Mouse (Mus musculus) activated CD4-positive, CD25-positive, alpha-beta regulatory T cell, adult 4 months (primary cell): ENCODE results near the gene Hoxb4. TPM values are rescaled to one million over a fixed set of nuclear protein-coding genes. Genes with fewer than 3 reads are reported as not detected.

ENCODE experiments used
- ATAC-seq: one replicate; pipeline ENCODE4 v1.8.0; 2017
- polyA plus RNA-seq, 2 experiments: library from polyadenylated mRNA; unstranded; fragments of 100-300 nt; shearing (Covaris generic); gene quantifications; one replicate each; pipeline ENCODE4 v1.2.1; 2017

Hoxb4 gene
- polyA plus RNA-seq, 2 experiments from 2014 or later = 0.98 to 1.1 TPM

GRCm38 (mm10) chr11:96350791-96351190 lies 32.7 kb downstream of the Hoxb4 start:
- ATAC-seq = no peak

GRCm38 (mm10) chr11:96351312-96351711 lies 33.2 kb downstream of the Hoxb4 start:
- ATAC-seq = no peak

DNA sequence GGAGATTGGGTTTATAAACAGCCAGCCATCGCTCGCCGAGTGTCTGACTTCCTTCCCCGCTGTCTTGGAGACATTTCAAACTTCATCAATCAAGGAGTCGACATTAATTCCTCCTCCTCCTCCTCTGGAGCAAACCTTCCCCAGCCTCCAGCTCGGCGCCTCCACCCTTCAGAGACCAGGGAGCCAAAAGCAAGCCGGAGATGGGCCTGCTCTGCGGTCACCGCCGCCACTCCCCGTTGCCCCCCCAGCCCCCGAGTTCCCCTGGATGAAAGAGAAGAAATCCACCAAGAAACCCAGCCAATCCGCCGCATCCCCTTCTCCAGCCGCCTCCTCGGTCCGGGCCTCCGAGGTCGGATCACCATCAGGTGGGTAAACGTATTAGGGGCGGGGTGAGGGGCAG lies 33.8 kb downstream of the Hoxb4 start:
- no peak for ATAC-seq

GRCm38 (mm10) chr11:96352691-96353521 lies 34.8 kb downstream of the Hoxb4 start:
- no peak for ATAC-seq

- ATAC-seq = no peak
Measured at GRCm38 (mm10) chr11:96353522-96353841, 35.4 kb downstream of the Hoxb4 start.

DNA sequence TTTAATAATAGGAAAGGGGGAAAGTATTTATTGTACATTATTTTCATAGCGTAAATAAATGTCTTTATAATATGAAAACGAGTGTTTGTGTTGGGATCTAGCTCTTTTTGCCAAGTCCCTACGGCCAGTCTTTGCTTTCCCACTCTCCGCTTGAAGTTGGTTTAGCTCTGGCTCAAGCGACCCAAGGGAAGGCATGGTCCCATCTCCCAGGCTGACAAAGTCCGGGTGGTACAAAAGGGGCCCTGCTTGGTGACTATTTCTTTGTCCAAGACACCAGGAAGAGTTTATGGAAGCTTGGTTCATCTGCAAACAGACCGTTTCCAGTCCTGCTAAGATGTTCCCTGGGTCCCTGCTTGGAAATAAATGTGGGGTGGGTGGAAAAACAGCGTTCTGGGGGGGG lies 35.9 kb downstream of the Hoxb4 start:
- ATAC-seq = no peak

- ATAC-seq = no peak
Measured at GRCm38 (mm10) chr11:96354376-96354775, 36.3 kb downstream of the Hoxb4 start.

- ATAC-seq = no peak
Measured at GRCm38 (mm10) chr11:96354801-96355311, 36.8 kb downstream of the Hoxb4 start.

DNA sequence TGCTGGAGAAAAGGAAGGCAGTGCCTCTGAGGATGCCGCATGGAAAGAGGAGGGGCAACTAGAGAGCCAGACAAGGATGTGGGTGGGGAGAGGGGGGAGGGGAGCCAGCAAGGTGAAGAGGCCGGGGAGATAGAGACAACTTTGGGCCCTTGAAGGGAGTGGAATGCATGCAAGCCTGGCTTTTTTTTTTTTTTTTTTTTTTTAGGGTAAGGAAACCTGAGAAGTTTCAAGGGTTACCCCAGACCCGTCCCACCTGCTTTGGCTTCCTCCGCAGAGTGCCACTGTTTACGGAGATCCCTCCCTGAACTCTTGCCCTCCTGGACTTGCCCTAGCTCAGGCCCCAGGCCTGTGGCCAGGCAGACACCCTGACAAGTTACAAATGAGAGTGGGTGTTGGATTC lies 45.7 kb downstream of the Hoxb4 start:
- no peak for ATAC-seq

GRCm38 (mm10) chr11:96365441-96366091 lies 47.5 kb downstream of the Hoxb4 start, which contains the start of gene Hoxb1:
TSS of gene Hoxb1 (plus strand) at chr11:96365752.
- ATAC-seq = no peak

DNA sequence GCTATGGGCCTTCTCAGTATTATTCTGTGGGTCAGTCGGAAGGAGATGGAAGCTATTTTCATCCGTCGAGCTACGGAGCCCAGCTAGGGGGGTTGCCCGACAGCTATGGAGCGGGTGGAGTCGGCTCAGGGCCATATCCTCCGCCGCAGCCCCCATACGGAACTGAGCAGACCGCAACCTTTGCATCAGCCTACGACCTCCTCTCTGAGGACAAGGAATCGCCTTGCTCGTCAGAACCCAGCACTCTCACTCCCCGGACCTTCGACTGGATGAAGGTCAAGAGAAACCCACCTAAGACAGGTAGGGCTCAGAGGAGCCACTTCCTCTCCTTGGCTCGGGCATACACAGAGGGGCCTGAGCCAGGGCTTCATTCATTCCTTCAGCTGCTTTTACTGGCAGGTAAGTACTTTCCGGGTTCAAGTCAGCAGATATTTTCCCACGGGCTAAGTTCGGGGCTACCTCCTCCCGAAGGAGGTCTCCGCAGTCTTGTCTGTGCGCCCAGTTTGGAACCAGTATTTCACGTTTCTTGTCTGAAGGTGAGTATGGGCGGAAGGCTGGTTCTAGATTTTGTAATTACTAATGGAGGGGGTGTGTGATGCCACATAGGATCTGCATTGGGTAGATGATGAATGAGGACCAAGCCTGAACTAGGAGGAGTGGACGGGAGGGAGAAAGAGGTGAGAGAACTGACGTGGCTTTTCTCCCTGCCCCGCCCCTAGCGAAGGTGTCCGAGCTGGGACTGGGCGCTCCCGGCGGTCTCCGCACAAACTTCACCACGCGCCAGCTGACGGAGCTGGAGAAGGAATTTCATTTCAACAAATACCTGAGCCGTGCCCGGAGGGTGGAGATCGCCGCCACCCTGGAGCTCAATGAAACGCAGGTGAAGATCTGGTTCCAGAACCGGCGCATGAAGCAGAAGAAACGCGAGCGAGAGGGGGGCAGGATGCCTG lies 48.3 kb downstream of the Hoxb4 start:
- no peak for ATAC-seq

DNA sequence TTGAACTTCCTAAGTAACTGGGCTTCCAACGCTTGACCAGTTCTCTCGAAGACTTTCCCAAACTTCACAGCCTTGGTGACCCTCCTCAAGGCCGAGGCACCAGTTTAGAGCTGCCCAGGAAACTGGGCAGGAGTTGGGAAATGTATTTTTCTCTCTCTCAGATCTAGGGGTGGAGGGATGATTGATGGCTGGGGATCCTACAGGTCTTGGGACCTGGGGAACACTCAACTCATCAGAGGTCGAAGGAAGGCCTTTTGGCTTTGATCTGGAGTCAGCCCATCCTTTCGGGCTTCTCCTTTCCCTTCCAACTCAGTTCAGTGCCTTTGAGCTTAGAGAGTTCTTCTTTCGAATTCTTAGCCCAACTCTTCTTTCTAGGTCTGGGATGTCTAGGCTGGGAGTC lies 49.1 kb downstream of the Hoxb4 start:
- no peak for ATAC-seq

GRCm38 (mm10) chr11:96368686-96369085 lies 50.6 kb downstream of the Hoxb4 start:
- ATAC-seq = no peak

GRCm38 (mm10) chr11:96369140-96369539 lies 51.1 kb downstream of the Hoxb4 start:
- ATAC-seq = no peak

Other genes starting within 250 kb of the Hoxb4 start
- gene Atp5g1, start 242.6 kb upstream of the Hoxb4 start, polyA plus RNA-seq = 100 to 1,000 TPM; 362 to 459 TPM
- gene Calcoco2, start 206.3 kb upstream of the Hoxb4 start, polyA plus RNA-seq = not detected
- gene Ttll6, start 184.5 kb upstream of the Hoxb4 start, polyA plus RNA-seq = under 1 TPM in 1 of 2 experiments, not detected in 1; 0.11 TPM
- gene Hoxb13, start 124.0 kb upstream of the Hoxb4 start, polyA plus RNA-seq = not detected
- gene Hoxb9, start 46.8 kb upstream of the Hoxb4 start, polyA plus RNA-seq = under 1 TPM in 1 of 2 experiments, not detected in 1; 0.15 TPM
- gene Hoxb8, start 36.4 kb upstream of the Hoxb4 start, polyA plus RNA-seq = not detected
- gene Hoxb7, start 31.6 kb upstream of the Hoxb4 start, polyA plus RNA-seq = not detected
- not detected for gene Hoxb6, start 25.8 kb upstream of the Hoxb4 start, polyA plus RNA-seq
- gene Hoxb5, start 14.9 kb upstream of the Hoxb4 start, polyA plus RNA-seq = not detected
- not detected for gene Hoxb3, start 5.1 kb downstream of the Hoxb4 start, polyA plus RNA-seq
- not detected for gene Hoxb2, start 32.3 kb downstream of the Hoxb4 start, polyA plus RNA-seq
- gene Hoxb1, start 47.5 kb downstream of the Hoxb4 start, polyA plus RNA-seq = not detected
- gene Skap1, start 146.3 kb downstream of the Hoxb4 start, polyA plus RNA-seq = 100 to 1,000 TPM; 615 to 687 TPM